Mouse (Mus musculus): ENCODE data around the gene Gm38431.

DNA sequence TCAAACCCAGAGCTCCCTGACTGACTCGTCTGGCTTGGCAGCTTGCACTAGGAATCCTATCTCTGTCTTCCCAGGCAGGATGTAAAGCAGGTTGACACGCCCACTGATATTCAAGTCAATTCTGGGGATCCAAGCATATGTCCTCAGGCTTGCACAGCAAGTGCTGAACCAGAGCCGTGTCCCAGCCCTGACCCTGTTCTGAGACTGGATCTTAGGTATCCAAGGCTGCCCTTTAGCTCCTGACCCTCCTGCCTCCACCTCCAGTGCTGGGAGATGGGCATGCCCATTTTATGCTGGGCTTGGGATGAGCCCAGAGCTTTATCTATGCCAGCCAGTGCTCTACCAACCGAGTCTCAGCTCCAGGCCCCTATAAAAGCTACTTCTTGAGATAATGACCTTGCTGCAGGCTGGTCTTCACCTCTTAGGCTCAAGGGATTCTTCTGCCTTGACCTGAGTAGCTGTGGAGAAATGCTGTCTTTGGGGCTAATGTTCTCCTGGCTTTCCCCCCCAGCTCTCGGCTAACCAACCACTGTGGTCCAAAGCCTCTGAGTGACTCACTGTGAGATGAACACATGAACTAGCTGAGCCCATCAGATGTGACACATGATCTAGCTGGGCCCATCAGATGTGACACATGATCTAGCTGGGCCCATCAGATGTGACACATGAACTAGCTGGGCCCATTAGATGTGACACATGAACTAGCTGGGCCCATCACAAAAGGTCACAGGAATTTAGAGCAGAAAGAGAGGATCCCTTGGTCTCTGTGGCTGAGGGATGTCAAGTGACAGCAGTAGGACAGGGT is 14.2 kb upstream of the Gm38431 start:
- TF ChIP-seq CTCF (IDR thresholded peaks at IDR 0.05; ENCODE audit: borderline replicate concordance, control insufficient read depth, extremely low read depth, insufficient read depth, low read length, poor library complexity), result no peak
- no peak for TF ChIP-seq POLR2A (IDR thresholded peaks at IDR 0.05; ENCODE audit: control insufficient read depth, extremely low read depth, insufficient read depth, low read length, poor library complexity)

All from thymus, adult 2 months (tissue).